Mouse (Mus musculus) MEL (cell line): Measurements from ENCODE around the gene Iqsec1.

Experiments
- CTCF ChIP-seq, 3 experiments: IDR thresholded peaks in 2 of 3; conservative IDR thresholded peaks in 1 of 3; 2 replicates each; pipeline ENCODE4 v1.5.1; 2011 to 2012; ENCODE audit warnings: low read length in 3 of 3, low read depth in 2 of 3, mild to moderate bottlenecking in 2 of 3, improper control_type of control experiment in 1 of 3, inconsistent platforms in 1 of 3, mixed read lengths in 1 of 3, moderate library complexity in 1 of 3; ENCODE audit not compliant: control insufficient read depth in 1 of 3, insufficient read depth in 1 of 3, poor library complexity in 1 of 3, severe bottlenecking in 1 of 3
- ELF1 ChIP-seq: IDR thresholded peaks from 2 replicates; pipeline ENCODE4 v1.6.1; 2014; ENCODE audit warnings: low read depth, mild to moderate bottlenecking, inconsistent platforms, low read length, improper control_type of control experiment, moderate library complexity
- EP300 ChIP-seq, 2 experiments: IDR thresholded peaks; 2 replicates each; pipeline ENCODE4 v1.6.1; 2011; ENCODE audit warnings: improper control_type of control experiment in 2 of 2, low read length in 2 of 2, low read depth in 1 of 2, mild to moderate bottlenecking in 1 of 2
- MEF2A ChIP-seq: IDR thresholded peaks from 2 replicates; pipeline ENCODE4 v1.6.1; 2014; ENCODE audit warnings: low read depth, mild to moderate bottlenecking, inconsistent platforms, low read length, improper control_type of control experiment; ENCODE audit not compliant: poor library complexity, insufficient replicate concordance, severe bottlenecking; ENCODE audit errors: extremely low read depth
- POLR2A ChIP-seq, 2 experiments: IDR thresholded peaks; 2 replicates each; pipeline ENCODE4 v1.6.1; 2011 to 2012; ENCODE audit warnings: low read length in 2 of 2, mild to moderate bottlenecking in 2 of 2, control low read depth in 1 of 2, improper control_type of control experiment in 1 of 2, low read depth in 1 of 2, moderate library complexity in 1 of 2; ENCODE audit not compliant: control insufficient read depth in 1 of 2, insufficient read depth in 1 of 2, poor library complexity in 1 of 2
- UBTF ChIP-seq: IDR thresholded peaks from 2 replicates; pipeline ENCODE4 v1.6.1; 2012; ENCODE audit warnings: low read depth, mild to moderate bottlenecking, inconsistent platforms, low read length, improper control_type of control experiment, moderate library complexity, borderline replicate concordance; ENCODE audit not compliant: insufficient read depth

GRCm38 (mm10) chr6:90763959-90764591 is 224.4 kb downstream of the Iqsec1 start:
- TF ChIP-seq ELF1 (no peak), MEF2A (no peak), POLR2A (IDR thresholded peaks at IDR 0.05; ENCODE audit: control insufficient read depth in 1 of 2, insufficient read depth in 1 of 2, low read depth in 1 of 2, low read length in 2 of 2, poor library complexity in 1 of 2) (no peak), CTCF (IDR thresholded peaks at IDR 0.05 in 2 of 3, conservative IDR thresholded peaks at IDR 0.05 in 1 of 3; ENCODE audit: control insufficient read depth in 1 of 3, insufficient read depth in 1 of 3, low read depth in 2 of 3, low read length in 3 of 3, poor library complexity in 1 of 3, severe bottlenecking in 1 of 3) (no peak), UBTF (no peak), EP300 (IDR thresholded peaks at IDR 0.05; ENCODE audit: low read depth in 1 of 2, low read length in 2 of 2) (no peak)
